Mouse (Mus musculus): ENCODE measurements at regions not wholly inside any gene's neighbourhood (a gene's known extent, or its start where the extent isn't known, plus 50 kb on each side); places are given as distances from the start of the nearest gene placed in this dataset.

DNA sequence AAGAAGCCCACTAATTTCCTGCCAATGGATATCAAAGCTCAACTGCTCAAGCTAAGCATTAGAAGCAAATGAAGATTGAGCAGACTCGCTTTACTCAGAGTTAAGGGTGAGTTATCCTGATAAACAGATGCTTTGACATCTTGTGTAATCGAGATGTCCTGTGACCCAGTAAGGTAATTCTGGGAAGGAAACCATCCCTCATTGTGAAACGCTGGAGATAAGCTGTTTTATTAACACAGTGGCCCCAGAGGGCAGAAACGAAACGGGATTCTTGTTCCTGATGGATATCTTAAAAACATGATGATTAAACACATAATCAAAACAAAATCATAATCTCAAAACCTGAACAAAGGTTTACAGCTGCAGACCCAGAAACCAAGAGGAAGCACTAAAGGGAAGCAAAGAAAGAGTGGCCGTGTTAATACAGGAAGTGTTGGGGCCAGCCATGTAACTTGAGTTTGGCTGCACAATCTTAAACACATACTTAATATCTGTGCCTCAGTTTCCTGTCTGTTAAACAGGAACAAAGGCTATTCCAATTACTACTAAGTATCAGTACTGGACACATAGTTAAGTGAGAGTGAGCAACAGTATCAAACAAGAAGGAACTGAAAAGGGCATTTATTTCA lies 184.2 kb downstream of the Gm12728 start:
- TF ChIP-seq POLR2A (IDR thresholded peaks at IDR 0.05; ENCODE audit: borderline replicate concordance, extremely low read depth, insufficient read depth, insufficient read length, poor library complexity, severe bottlenecking) (no peak), CTCF (IDR thresholded peaks at IDR 0.05; ENCODE audit: borderline replicate concordance, extremely low read depth, insufficient read depth, insufficient read length) (no peak)
